Mouse (Mus musculus): ENCODE measurements around the gene Krt33a.

GRCm38 (mm10) chr11:100041454-100041853 lies 25.4 kb upstream of the Krt33a start, which contains the start of gene Krt34:
- TF ChIP-seq POLR2A (IDR thresholded peaks at IDR 0.05; ENCODE audit: insufficient read depth, low read depth, low read length) (no peak), CTCF (IDR thresholded peaks at IDR 0.05; ENCODE audit: insufficient read depth, low read depth, low read length) (no peak)

Measured in olfactory bulb, adult 2 months (tissue).